Mouse (Mus musculus): ENCODE results near the gene Sowaha.

The Sowaha gene

DNA sequence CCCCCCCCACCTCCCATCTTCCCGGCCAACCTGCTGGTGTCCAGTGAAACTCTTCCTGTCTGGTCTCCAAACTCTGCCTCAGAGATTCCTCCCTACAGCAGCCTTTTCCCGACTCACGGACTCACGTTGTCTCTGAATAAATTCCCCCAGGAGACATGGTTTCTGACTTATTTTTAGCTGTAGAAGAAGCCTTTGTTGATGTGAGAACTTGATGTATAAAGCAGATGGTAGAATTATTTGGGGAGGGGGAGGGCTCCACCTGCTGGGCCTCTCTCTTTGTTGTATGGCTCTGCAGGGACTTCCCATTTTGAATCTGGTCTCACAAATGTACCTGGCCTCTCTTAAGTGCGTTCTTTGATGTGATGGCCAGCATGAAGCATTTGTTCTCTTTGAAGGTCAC is 30.3 kb upstream of the Sowaha start:
- POLR2A ChIA-PET, result no interaction called here

DNA sequence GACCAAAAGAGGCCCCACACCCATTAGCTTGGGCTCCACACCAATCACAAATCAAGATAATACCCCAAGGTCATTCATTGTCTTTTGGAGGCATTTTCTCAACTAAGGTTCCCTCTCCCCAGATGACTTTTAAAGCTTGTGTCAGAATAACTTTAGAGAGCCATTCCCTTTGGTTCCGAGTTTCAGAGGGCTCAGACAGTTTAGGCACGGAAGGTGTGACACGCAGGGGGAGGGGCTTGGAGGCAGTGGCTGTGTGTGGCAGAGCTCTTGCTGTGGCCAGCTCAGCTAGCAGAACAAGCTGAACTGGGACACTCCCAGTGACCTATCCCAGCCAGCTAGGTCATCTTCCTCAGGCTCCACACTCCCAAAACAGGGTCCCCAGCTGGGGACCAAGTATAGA is 28.5 kb upstream of the Sowaha start:
- ChIA-PET POLR2A (interaction anchor here (0.6 to 3.4 kb wide), 19 partner anchors 8 to 1890 kb away, joined by 3 to 27 read pairs (median 4); partner anchors contain the start of genes Gm9945 (in 2 of the 4), Sept8 (in 2 of the 4), Sowaha (in 2 of the 4) and Gdf9 (in 1 of the 4)), CTCF (interaction anchor here (0.6 to 2.0 kb wide), 8 partner anchors 11 to 476 kb away, joined by 3 to 6 read pairs (median 3); partner anchors contain the start of gene Sept8 (in 1 of the 4))

More for the DNA sequence above, 30.3 kb upstream of the Sowaha start:
- CTCF ChIA-PET, result interaction anchor here in 1 of 4 experiments (0.6 kb wide), 2 partner anchors 13 to 1938 kb away, joined by 3 to 4 read pairs; no protein-coding TSS in a partner anchor

DNA sequence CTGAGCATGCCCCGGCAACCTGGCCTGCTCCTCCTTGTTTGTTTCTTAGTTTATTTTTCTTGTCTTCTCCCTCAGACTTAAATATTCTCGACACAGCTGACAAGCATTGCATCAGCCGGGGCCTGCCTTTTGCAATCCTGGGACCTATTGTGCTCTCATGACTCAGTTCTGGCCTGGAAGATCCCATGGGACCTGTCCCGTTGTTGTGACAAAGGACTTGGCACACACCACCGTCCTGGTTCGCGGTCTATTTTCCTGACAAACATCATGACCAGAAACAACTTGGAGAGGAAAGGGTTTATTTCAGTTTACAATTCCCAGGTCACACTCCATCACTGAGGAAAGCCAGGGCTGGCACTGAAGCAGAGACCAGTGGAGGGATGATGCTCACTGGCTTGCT is 28.1 kb upstream of the Sowaha start:
- POLR2A ChIA-PET, result interaction anchor here (0.6 to 3.4 kb wide), 20 partner anchors 8 to 208 kb away, joined by 3 to 27 read pairs (median 4); partner anchors contain the start of genes Gm9945 (in 2 of the 4), Sept8 (in 2 of the 4), Sowaha (in 2 of the 4) and Gdf9 (in 1 of the 4)
- CTCF ChIA-PET, result interaction anchor here in 3 of 4 experiments (0.6 to 2.0 kb wide), 7 partner anchors 11 to 476 kb away, joined by 3 to 6 read pairs (median 3); no protein-coding TSS in a partner anchor

DNA sequence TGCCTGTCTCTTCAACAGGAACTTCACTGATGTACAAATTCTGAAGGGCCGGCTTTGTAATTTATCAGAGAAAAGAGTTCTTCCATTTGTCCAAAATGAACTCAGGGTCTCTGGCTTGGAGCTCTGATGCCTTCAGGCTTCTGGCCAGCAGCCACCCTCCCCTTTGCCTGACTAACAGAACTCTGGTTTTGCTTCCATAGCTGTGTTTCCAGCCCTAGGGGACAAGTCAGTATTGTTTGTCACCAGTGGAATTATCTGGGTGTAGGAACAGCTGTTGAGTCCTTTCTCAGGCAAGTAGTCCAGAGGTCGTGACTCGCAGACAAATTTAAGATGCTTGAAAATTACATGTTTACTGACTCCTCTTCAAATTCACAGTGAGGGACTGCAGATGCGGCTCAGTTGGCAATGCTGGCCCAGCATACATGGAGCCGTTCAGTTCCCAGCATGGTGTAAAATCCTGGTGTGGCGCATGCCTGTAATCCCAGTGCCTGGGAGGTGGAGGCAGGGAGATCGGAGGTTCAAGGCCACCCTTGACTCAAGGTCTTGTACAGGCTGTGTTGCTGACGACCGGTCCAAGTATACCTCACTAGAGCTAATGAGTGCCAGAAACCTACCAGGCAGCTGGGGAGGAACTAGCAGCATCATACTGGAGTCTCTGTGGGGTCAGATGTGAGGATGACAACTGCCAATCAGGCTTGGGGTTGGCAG is 27.2 kb upstream of the Sowaha start:
- CTCF ChIA-PET, result interaction anchor here in 1 of 4 experiments (1.5 to 2.0 kb wide), 2 partner anchors 41 to 83 kb away, joined by 4 to 6 read pairs; no protein-coding TSS in a partner anchor

DNA sequence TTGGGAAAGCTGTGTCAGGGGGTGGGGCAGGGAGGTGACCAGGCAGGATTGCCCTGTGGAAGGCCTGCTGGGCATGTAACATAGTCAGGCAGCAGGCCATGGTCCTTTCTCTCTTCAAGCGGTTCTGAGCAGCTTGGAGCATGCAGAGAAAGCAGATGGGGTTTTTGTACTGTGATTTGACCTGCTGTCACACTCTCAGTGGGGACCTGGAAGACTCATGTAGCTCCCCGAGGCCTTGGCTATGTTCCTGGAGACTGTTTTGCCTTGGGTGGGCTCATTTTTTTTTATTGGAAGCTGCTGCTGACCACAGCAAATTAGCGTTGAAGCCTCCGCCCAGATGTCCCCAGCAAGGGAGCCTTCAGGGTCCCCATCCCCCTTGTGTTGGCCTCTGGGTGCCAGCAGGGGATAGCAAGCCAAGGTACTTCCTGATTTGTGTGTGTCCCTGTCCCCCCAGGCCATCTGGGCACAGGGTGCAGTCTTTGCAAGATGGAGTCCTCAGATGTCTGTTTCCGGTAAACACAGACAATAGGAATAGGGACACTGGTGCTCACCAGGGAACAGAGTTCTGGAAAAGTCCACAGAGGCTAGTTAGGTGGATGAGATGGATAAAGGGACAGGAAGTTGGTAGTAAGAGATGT is 25.1 kb upstream of the Sowaha start:
- CTCF ChIA-PET, result interaction anchor here in 3 of 4 experiments (0.6 to 1.5 kb wide), 3 partner anchors 19 to 445 kb away, joined by 3 to 4 read pairs (median 3); no protein-coding TSS in a partner anchor

More for the DNA sequence above, 27.2 kb upstream of the Sowaha start:
- POLR2A ChIA-PET, result interaction anchor here in 2 of 4 experiments (0.7 to 3.4 kb wide), 15 partner anchors 9 to 1166 kb away, joined by 3 to 27 read pairs (median 3); partner anchors contain the start of genes Sept8 (in 2 of the 2), Gdf9 (in 1 of the 2), Gm9945 (in 1 of the 2) and Hspa4 (in 1 of the 2)

DNA sequence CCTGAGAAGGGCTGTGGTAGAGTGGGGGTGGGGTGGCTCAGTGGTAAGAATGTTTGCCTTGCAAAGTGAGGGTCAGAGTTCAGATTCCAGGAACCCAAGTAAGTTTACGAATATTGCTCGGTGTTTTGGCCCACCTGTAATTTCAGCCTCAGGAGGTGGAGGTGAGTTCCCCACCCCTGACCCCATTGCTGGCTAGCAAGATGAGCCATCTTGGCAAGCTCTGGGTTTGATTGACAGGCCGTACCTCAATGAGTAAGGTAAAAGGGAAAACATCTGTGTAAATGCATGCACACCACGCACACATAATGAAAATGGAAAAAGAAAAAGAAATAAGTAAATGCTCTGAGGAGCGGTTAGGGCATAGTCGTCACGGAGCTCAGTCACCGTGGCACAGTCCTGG is 24.3 kb upstream of the Sowaha start:
- POLR2A ChIA-PET, result interaction anchor here in 1 of 4 experiments (1.0 to 1.6 kb wide), 2 partner anchors 9 to 16 kb away, joined by 4 to 6 read pairs; no protein-coding TSS in a partner anchor

More for the DNA sequence above, 25.1 kb upstream of the Sowaha start:
- POLR2A ChIA-PET, result interaction anchor here in 1 of 4 experiments (1.0 to 1.6 kb wide), 2 partner anchors 10 to 16 kb away, joined by 4 to 6 read pairs; no protein-coding TSS in a partner anchor

DNA sequence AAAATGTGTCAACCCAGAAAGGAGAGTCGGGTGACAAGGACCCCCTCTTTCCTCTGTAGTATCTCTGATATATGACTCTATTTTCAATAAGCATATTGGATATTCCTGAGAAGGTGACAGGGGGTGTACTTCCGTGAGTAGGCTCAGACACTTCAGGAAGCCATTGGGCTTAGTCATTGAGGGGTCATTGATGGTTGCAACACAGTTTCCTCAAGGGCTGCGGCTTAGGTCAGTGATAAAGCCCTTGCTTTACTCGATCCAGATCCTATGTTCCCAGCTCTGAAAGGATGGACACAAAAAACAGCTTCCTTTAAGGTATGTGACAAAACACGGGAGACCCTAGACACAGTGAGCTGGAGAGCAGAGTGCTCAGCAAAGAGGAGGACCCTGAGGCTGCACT is 23.7 kb upstream of the Sowaha start:
- ChIA-PET CTCF (no interaction called here), POLR2A (interaction anchor here in 1 of 4 experiments (1.0 kb wide), 1 partner anchor 9 kb away, joined by 4 read pairs; no protein-coding TSS in a partner anchor)

More for the DNA sequence above, 24.3 kb upstream of the Sowaha start:
- CTCF ChIA-PET, result interaction anchor here in 1 of 4 experiments (1.5 kb wide), 1 partner anchor 85 kb away, joined by 4 read pairs; no protein-coding TSS in a partner anchor

DNA sequence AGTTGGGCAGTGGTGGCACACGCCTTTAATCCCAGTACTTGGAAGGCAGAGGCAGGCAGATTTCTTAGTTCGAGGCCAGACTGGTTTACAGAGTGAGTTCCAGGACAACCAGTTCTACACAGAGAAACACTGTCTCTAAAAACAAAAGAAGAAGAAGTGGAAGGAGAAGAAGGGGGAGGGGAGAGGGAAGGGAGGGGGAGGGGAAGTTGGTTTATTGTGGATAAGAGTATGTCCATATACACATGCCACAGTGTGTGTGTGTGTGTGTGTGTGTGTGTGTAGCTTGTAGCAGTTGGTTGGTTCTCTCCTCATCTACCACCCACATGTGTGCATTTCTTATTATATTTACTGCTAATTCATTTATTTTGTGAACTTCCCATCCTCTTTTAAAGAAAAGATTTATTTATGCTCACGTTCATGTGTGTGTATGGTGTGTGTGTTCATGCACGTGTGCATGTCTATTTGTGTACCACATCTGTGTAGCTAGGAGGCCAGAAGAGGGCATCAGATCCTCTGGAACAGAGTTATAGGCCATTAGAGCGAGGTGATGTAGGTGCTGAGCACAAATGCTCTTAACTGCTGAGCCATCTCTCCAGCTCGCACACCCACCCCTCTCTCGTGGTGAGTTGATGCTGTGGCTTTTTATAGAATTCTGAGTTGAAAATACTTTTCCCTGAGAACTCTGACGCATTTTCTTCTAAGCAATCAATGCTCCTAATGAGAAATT is 22.1 kb upstream of the Sowaha start:
- ChIA-PET CTCF (interaction anchor here in 2 of 4 experiments (0.6 kb wide), 2 partner anchors 36 to 436 kb away, joined by 3 to 8 read pairs; no protein-coding TSS in a partner anchor), POLR2A (no interaction called here)

DNA sequence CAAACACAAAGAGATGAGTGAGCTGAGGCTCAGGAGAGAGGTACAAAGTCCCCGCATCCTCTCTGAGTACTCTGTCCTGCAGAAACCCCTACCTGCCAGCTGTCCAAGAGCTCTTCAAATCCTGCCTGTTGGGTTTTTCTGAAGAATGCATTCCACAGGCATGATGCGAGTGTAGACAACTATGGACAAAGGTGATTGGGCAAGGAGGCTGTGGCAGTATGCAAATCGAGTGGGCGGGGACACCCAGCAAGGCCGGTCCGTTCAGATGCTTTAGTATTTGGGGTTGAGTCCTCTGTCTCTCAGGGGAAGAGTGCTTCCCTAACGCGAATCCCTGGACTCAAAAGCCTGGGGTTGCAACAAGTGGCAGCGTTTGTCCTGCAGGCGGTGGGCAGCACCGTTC is 20.5 kb upstream of the Sowaha start:
- ChIA-PET CTCF (interaction anchor here in 1 of 4 experiments (1.4 kb wide), 1 partner anchor 14 kb away, joined by 5 read pairs; no protein-coding TSS in a partner anchor), POLR2A (interaction anchor here in 2 of 4 experiments (0.8 to 1.2 kb wide), 2 partner anchors 8 to 10 kb away, joined by 3 to 4 read pairs; no protein-coding TSS in a partner anchor)

DNA sequence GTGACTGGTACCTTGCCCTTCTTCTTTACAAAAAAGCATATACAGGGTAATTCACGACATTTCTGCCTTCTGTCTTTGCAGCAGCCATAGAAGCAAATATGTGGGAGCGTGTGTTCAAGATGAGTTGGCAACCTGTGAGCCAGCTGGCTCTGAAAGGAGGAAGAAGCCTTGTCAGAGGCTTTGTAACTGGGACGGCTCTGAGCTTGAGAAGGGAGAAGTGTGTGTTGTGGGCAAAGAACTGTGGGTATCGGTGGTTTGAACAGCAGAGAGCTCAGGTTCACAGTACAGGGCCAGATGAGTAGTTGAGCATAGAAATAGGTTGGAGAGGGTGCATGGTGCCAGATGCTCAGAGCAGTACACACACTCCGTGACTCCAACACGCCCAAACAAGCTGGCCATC is 16.9 kb upstream of the Sowaha start:
- POLR2A ChIA-PET, result interaction anchor here in 1 of 4 experiments (3.3 kb wide), 1 partner anchor 11 kb away, joined by 8 read pairs; no protein-coding TSS in a partner anchor
- CTCF ChIA-PET, result interaction anchor here in 1 of 4 experiments (2.3 kb wide), 1 partner anchor 27 kb away, joined by 5 read pairs; the partner anchor contains the start of gene Gm9837

DNA sequence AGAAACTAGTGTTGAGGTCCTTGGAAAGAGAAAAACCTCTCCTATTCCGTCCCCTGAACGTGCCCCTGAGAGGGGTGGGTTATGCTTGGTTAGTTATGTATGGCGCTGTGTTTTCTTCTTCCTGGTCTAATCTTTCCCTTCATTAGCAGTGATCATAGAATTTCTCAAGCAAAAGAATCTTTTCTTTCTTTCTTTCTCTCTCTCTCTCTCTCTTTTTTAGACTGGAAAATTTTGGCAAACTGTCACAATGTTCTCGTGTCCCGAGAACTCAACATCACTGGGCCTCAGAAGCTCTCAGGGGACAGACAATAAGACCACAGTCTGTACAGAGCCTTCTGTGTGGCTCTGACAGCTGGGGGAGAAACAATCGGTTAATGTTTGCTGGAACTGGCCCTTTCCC is 15.3 kb upstream of the Sowaha start:
- CTCF ChIA-PET, result interaction anchor here in 1 of 4 experiments (1.3 to 2.3 kb wide), 2 partner anchors 25 to 29 kb away, joined by 3 to 5 read pairs; partner anchors contain the start of gene Gm9837
- POLR2A ChIA-PET, result interaction anchor here in 1 of 4 experiments (1.5 to 3.3 kb wide), 3 partner anchors 9 to 13 kb away, joined by 4 to 8 read pairs (median 5); no protein-coding TSS in a partner anchor

DNA sequence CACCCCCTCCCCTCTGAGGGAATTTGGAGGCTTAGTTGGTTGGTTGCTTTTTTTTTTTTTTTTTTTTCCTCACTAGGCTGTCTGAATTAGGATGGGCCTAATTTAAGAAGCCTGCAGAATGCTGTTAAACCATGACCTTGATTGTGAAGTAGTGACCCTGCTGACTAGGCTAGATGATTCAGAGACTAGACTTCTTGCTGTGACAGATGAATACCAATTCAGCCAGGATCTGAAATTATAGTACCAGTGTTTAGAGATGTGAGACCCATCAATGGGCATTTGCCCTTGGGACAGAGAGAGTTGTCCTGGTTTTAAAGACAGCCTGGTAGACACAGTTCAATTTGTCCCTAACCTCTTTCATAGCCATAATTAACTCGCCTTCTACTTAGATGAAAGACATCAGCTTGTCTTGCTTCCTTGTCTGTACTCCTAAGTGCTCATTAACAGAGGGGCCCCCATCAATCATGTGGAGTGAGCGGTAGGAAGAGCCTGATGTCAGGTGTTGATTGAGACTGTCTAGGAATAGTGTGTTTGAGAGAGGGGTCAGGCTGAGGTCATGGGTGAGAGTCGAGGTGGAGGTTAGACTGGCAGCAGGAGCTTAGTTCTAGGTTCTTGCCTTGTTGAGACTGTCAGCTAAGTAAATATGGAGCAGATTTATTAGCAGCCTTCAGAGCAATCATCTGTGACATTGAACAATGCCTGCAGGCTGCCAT is 13.3 kb upstream of the Sowaha start:
- CTCF ChIA-PET, result interaction anchor here in 2 of 4 experiments (0.5 to 0.9 kb wide), 3 partner anchors 23 to 771 kb away, joined by 3 to 4 read pairs (median 4); partner anchors contain the start of gene Gm9837 (in 1 of the 2)
- POLR2A ChIA-PET, result interaction anchor here in 2 of 4 experiments (0.6 to 1.3 kb wide), 3 partner anchors 13 to 62 kb away, joined by 3 to 4 read pairs (median 3); partner anchors contain the start of genes Gdf9 (in 1 of the 2), Gm9945 (in 1 of the 2) and Sowaha (in 1 of the 2)

DNA sequence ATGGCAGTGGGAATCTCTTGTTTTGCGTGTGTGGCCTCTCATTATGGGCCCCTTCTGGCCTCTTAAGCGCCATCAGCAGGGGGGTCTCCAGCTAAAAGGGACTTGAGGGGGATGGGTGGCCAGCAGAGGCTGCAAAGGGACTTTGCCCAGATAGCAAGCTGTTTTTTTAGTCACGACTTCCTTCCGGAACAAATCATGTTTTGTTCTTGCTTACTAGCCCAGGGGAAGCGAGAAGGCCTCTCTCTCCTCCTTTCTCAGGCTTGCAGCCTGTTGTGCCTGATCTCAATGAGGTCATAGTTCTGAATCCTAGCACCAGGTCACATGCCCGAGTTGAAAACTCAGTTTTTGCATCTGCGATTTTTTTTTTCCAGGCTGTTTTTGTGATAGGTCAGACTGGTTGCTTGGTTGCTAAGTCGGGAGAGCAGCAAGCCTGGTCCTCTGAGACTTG is 11.9 kb upstream of the Sowaha start:
- ChIA-PET CTCF (no interaction called here), POLR2A (interaction anchor here in 2 of 4 experiments (0.8 to 1.3 kb wide), 2 partner anchors 12 to 75 kb away, joined by 4 read pairs; partner anchors contain the start of gene Kif3a (in 1 of the 2))

DNA sequence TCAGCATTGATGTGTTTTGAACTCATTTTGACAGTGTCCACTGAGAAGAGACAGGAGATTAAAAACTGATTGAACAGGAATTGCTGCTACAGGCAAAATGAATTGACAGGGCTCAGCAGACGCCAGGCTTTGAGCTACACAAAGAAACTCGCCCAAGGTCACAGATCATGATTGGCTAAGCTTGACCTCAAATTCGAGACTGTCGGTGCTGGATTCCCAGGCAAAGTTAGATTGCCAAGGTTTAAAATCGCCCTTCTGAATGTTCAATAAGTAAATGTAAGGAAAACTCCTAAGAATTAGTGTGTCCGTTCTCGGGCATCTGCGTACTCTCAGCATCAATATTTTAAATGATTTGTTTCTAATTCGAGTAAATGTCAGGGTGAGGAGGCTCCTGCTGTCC is 9.3 kb upstream of the Sowaha start:
- CTCF ChIA-PET, result interaction anchor here in 3 of 4 experiments (0.6 to 1.4 kb wide), 8 partner anchors 36 to 782 kb away, joined by 3 to 9 read pairs (median 4); no protein-coding TSS in a partner anchor
- POLR2A ChIA-PET, result interaction anchor here in 2 of 4 experiments (0.6 to 1.3 kb wide), 5 partner anchors 10 to 1190 kb away, joined by 3 to 4 read pairs (median 3); partner anchors contain the start of genes Gdf9 (in 1 of the 2) and Uqcrq (in 1 of the 2)

DNA sequence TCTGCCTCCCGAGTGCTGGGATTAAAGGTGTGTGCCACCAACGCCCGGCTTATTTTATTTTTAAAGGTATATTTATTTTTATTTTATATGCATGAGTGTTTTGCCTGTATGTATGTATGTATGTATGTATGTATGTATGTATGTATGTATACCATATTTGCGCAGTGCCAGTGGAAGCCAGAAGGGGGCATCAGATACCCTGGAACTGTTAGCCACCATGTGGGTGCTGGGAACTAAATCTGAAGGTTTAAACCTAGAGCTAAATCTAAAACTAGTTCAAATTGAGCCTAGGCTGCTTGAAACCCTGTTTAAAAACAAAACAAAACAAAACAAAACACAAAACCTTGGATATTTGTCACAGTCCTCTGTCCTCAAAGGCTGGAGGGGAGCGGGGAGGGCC is 8.9 kb upstream of the Sowaha start:
- POLR2A ChIA-PET, result interaction anchor here in 1 of 4 experiments (0.9 to 1.3 kb wide), 4 partner anchors 10 to 58 kb away, joined by 3 to 4 read pairs (median 3); partner anchors contain the start of genes Gdf9 and Uqcrq
- CTCF ChIA-PET, result interaction anchor here in 2 of 4 experiments (0.6 to 1.4 kb wide), 7 partner anchors 36 to 782 kb away, joined by 3 to 9 read pairs (median 5); no protein-coding TSS in a partner anchor

Measured in embryonic stem cell, embryonic (primary cell).